Mouse (Mus musculus) E14TG2a.4 (cell line): Measurements from ENCODE around the gene Agbl4.

Source experiments
- H3K27me3 ChIP-seq: 2 replicates; pipeline ENCODE4 v1.6.1; 2014; ENCODE audit warnings: low read length, control low read depth; ENCODE audit not compliant: insufficient read depth
- H3K36me3 ChIP-seq: 2 replicates; pipeline ENCODE4 v1.6.1; 2014; ENCODE audit warnings: low read length, control low read depth; ENCODE audit not compliant: insufficient read depth
- H3K4me1 ChIP-seq: replicated peaks from 2 replicates; pipeline ENCODE4 v1.6.1; 2014; ENCODE audit warnings: low read depth, low read length, control low read depth
- H3K4me3 ChIP-seq: replicated peaks from 2 replicates; pipeline ENCODE4 v1.5.1; 2014; ENCODE audit warnings: mild to moderate bottlenecking, low read length
- H3K9me3 ChIP-seq: 2 replicates; pipeline ENCODE4 v1.6.1; 2014; ENCODE audit warnings: low read length, control low read depth
- CTCF ChIP-seq: conservative IDR thresholded peaks from 2 replicates; pipeline ENCODE4 v1.5.1; 2014; ENCODE audit warnings: low read length
- NANOG ChIP-seq: IDR thresholded peaks from 2 replicates; pipeline ENCODE4 v1.6.1; 2014; ENCODE audit warnings: borderline replicate concordance, low read length, mixed read lengths
- POU5F1 ChIP-seq: IDR thresholded peaks from 2 replicates; pipeline ENCODE4 v1.6.1; 2014; ENCODE audit warnings: low read length, borderline replicate concordance

Gene Agbl4

GRCm38 (mm10) chr4:110397618-110398045 lies at the start of gene Agbl4:
Gene Agbl4, plus strand, starts transcription at chr4:110397661.
- Histone ChIP-seq H3K4me1 (peaks cover 12% of the 10 kb centered on the region), H3K4me3 (peak within 1 kb of the TSS; percentile 83), H3K36me3 (no peaks in the 10 kb centered on the region), H3K27me3 (no peaks in the 10 kb centered on the region), H3K9me3 (no peaks in the 10 kb centered on the region)
- no peak for TF ChIP-seq CTCF
- no peak for TF ChIP-seq POU5F1
- TF ChIP-seq NANOG, result no peak

DNA sequence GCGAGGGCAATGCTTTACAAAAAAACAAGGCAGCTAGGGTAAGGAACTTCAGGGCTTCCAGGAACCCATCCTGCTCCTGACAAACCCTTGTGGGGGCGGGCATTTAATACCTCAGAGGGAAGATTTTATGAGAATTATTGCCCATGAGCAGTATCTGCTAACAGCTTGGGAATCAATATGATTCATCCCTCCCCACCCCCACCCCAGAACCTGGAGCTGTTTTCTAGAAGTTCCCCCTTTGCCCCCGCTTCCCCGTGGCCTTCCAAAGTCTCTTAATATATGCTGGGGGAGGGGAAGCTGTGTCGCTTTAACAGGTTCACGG lies 46.6 kb upstream of the Agbl4 start:
- Histone ChIP-seq H3K4me3 (peak overlapping the region; percentile 82), H3K36me3 (no peaks in the 10 kb centered on the region), H3K27me3 (peaks cover 8% of the 10 kb centered on the region; the same call in 1 of the 2 replicates), H3K9me3 (no peaks in the 10 kb centered on the region), H3K4me1 (peaks cover 13% of the 10 kb centered on the region)
- no peak for TF ChIP-seq NANOG
- no peak for TF ChIP-seq CTCF
- no peak for TF ChIP-seq POU5F1

GRCm38 (mm10) chr4:110351178-110352000 lies 46.1 kb upstream of the Agbl4 start, which contains the start of gene Elavl4:
Gene Elavl4, minus strand, starts transcription at chr4:110351909.
- Histone ChIP-seq H3K4me3 (peak within 1 kb of the TSS; percentile 82), H3K36me3 (no peaks in the 10 kb centered on the region), H3K27me3 (peaks cover 8% of the 10 kb centered on the region; the same call in 1 of the 2 replicates), H3K4me1 (peaks cover 13% of the 10 kb centered on the region), H3K9me3 (no peaks in the 10 kb centered on the region)
- TF ChIP-seq NANOG, result no peak
- TF ChIP-seq POU5F1, result no peak
- peak; percentile 52 for TF ChIP-seq CTCF

GRCm38 (mm10) chr4:110352001-110352369 lies 45.5 kb upstream of the Agbl4 start:
- TF ChIP-seq CTCF, result no peak; the same call in 1 of the 2 replicates
- no peak for TF ChIP-seq POU5F1
- TF ChIP-seq NANOG, result no peak
- Histone ChIP-seq H3K4me1 (peaks cover 13% of the 10 kb centered on the region), H3K4me3 (peak overlapping the region; percentile 82), H3K9me3 (no peaks in the 10 kb centered on the region), H3K36me3 (no peaks in the 10 kb centered on the region), H3K27me3 (peaks cover 8% of the 10 kb centered on the region; the same call in 1 of the 2 replicates)

- TF ChIP-seq NANOG (no peak), POU5F1 (no peak), CTCF (no peak)
- no peaks in the 10 kb centered on the region for H3K9me3 ChIP-seq
- no peaks in the 10 kb centered on the region for H3K36me3 ChIP-seq
- no peaks in the 10 kb centered on the region for H3K4me1 ChIP-seq
- no peaks in the 10 kb centered on the region for H3K27me3 ChIP-seq
- no peak overlapping the region for H3K4me3 ChIP-seq
Observed at GRCm38 (mm10) chr4:110360568-110360967, 36.9 kb upstream of the Agbl4 start.

DNA sequence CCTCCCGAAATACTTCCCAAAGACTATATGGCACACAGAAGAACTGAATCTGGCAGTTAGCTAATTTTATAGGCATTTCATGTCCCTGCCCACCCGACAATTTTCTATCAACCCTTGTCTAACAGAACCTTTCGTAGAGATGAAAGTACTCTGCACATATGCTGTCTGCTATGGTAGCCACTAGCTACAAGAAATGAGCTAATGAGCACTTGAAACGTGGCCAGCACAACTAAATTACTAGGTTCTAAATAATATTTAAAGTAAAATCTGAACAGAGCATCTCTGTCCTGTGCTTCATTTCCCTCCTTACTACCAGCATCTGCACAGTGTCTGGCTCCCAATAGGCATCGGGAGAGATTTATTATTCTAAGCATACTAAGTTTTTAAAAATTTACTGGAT lies 1.2 kb upstream of the Agbl4 start:
- Histone ChIP-seq H3K4me3 (no peak overlapping the region), H3K36me3 (no peaks in the 10 kb centered on the region), H3K9me3 (no peaks in the 10 kb centered on the region), H3K4me1 (peaks cover 12% of the 10 kb centered on the region), H3K27me3 (no peaks in the 10 kb centered on the region)
- TF ChIP-seq POU5F1 (no peak), CTCF (no peak), NANOG (no peak)

DNA sequence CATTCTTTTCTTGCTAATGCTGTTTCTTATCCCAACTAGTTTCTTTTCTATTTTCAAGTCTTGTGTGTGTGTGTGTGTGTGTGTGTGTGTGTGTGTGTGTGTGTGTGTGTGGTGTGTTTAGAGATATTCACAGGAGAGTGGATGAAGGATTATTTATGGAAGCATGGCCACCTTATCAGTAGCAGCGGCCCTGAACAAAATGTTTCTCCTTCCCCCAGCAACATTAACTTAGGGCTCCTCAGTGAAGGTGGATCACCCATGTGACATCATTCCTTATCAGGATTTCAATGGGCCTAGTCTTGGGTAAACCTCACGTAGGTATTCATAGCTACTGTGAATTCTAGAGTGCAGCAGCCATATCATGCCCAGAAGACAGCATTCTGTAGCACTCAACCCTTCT lies 22.8 kb downstream of the Agbl4 start:
- no peak overlapping the region for H3K4me3 ChIP-seq
- no peak for TF ChIP-seq CTCF
- no peak for TF ChIP-seq NANOG
- no peak for TF ChIP-seq POU5F1

GRCm38 (mm10) chr4:110427653-110428052 lies 30.2 kb downstream of the Agbl4 start:
- Histone ChIP-seq H3K9me3 (peaks cover 7% of the 10 kb centered on the region; the same call in 1 of the 2 replicates), H3K27me3 (no peaks in the 10 kb centered on the region), H3K4me1 (no peaks in the 10 kb centered on the region), H3K36me3 (no peaks in the 10 kb centered on the region), H3K4me3 (no peak overlapping the region)
- TF ChIP-seq CTCF (no peak), POU5F1 (no peak), NANOG (no peak)

More for the DNA sequence above, 22.8 kb downstream of the Agbl4 start:
- H3K36me3 ChIP-seq, result no peaks in the 10 kb centered on the region
- no peaks in the 10 kb centered on the region for H3K4me1 ChIP-seq
- H3K27me3 ChIP-seq, result no peaks in the 10 kb centered on the region
- H3K9me3 ChIP-seq, result peaks cover 27% of the 10 kb centered on the region

DNA sequence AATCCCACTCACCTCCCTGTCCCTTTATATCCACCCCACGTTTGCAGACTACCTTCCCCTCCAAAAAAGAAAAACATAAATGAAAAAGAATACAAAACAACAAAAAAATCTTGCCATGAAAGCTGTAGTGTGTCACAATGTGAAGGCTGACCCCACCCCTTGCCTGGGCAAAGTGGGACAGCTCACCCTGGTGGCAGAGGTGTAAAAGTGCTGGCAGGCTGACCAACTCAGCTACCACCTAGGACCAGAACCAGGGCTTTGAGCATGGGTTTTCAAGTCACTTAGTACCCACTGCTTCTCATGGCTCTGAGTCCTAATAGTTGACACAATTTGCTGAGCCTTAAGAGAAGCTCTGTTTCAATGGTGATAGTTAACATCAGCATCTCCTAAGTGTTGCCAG lies 96.9 kb downstream of the Agbl4 start:
- Histone ChIP-seq H3K27me3 (no peaks in the 10 kb centered on the region), H3K4me3 (no peak overlapping the region), H3K4me1 (no peaks in the 10 kb centered on the region), H3K36me3 (no peaks in the 10 kb centered on the region), H3K9me3 (no peaks in the 10 kb centered on the region)
- TF ChIP-seq POU5F1, result no peak
- peak; percentile 64 for TF ChIP-seq CTCF
- TF ChIP-seq NANOG, result no peak
